Mouse (Mus musculus) layer of hippocampus, adult 2 months (tissue): ENCODE measurements around the gene Olfr1496. TPM values are rescaled to one million over a fixed set of nuclear protein-coding genes. Genes with fewer than 3 reads are reported as not detected.
"Not testable (repeated sequence)": the region's sequence is repeated elsewhere in the genome, so short reads cannot be mapped to it uniquely, and the experiment has no call there.

Experiments
- DNase-seq, 2 experiments: peaks; one replicate each; pipeline ENCODE4 v3.0.0; 2022; ENCODE audit warnings: low spot score in 2 of 2
- H3K27ac ChIP-seq: fragments of 200-600 bp; 2 replicates; pipeline ENCODE4 v1.8.1; 2022
- H3K4me3 ChIP-seq: fragments of 200-600 bp; 2 replicates; pipeline ENCODE4 v1.8.1; 2022; ENCODE audit warnings: mild to moderate bottlenecking
- CTCF ChIP-seq: fragments of 200-600 bp; conservative IDR thresholded peaks from 2 replicates; pipeline ENCODE4 v1.8.1; 2022; ENCODE audit warnings: antibody characterized with exemption, mild to moderate bottlenecking, moderate library complexity
- long read RNA-seq, 2 experiments: library from polyadenylated mRNA; stranded (forward); transcript quantifications; one replicate each; pipeline ENCODE4 v2.0.0; 2021; ENCODE audit warnings: borderline mapping rate in 2 of 2
- total RNA-seq, 2 experiments: library from RNA; stranded (reverse); gene quantifications; 2 replicates each; pipeline ENCODE4 v1.2.3; 2021

The Olfr1496 gene
- total RNA-seq: not detected
- long read RNA-seq, experiment 1: 0 reads
- long read RNA-seq, experiment 2: 0 reads

GRCm38 (mm10) chr19:13777578-13777977 lies at the start of gene Olfr1496:
Gene Olfr1496, plus strand, starts transcription at chr19:13777878.
- DNase-seq: no peak
- no peak for TF ChIP-seq CTCF
- H3K4me3 ChIP-seq: no peak within 1 kb of the TSS
- H3K27ac ChIP-seq: no peak within 1 kb of the TSS

- no peak for DNase-seq
- H3K4me3 ChIP-seq: no peak within 1 kb of the TSS
- H3K27ac ChIP-seq: no peak within 1 kb of the TSS
- TF ChIP-seq CTCF: no peak
These were observed 38.2 kb upstream of the Olfr1496 start, which contains the start of gene Olfr1494 for GRCm38 (mm10) chr19:13739428-13739827. Gene Olfr1494, plus strand, starts transcription at chr19:13739728.

GRCm38 (mm10) chr19:13749366-13749765 lies 28.3 kb upstream of the Olfr1496 start:
- no peak for DNase-seq
- H3K27ac ChIP-seq: no peak overlapping the region
- H3K4me3 ChIP-seq: no peak overlapping the region
- no peak for TF ChIP-seq CTCF

GRCm38 (mm10) chr19:13764306-13764705 lies 13.4 kb upstream of the Olfr1496 start, which contains the start of gene Olfr1495:
Gene Olfr1495, plus strand, starts transcription at chr19:13764606.
- Histone ChIP-seq H3K27ac (no peak within 1 kb of the TSS), H3K4me3 (no peak within 1 kb of the TSS)
- no peak for TF ChIP-seq CTCF
- DNase-seq: no peak

- DNase-seq: no peak
These were observed 9.0 kb upstream of the Olfr1496 start for GRCm38 (mm10) chr19:13768565-13769276.

GRCm38 (mm10) chr19:13798102-13798501 lies 20.4 kb downstream of the Olfr1496 start, which contains the start of gene Olfr1497:
Gene Olfr1497, minus strand, starts transcription at chr19:13798202.
- no peak for DNase-seq
- no peak for TF ChIP-seq CTCF
- H3K27ac ChIP-seq: no peak within 1 kb of the TSS

More at GRCm38 (mm10) chr19:13768565-13769276, 9.0 kb upstream of the Olfr1496 start:
- Histone ChIP-seq H3K4me3 (no peak overlapping the region), H3K27ac (no peak overlapping the region)
- peak; percentile 19; the same call in 1 of the 2 replicates for TF ChIP-seq CTCF

GRCm38 (mm10) chr19:13805486-13805885 lies 27.8 kb downstream of the Olfr1496 start:
- DNase-seq, H3K4me3 ChIP-seq: not testable (repeated sequence)

More at GRCm38 (mm10) chr19:13798102-13798501, 20.4 kb downstream of the Olfr1496 start, which contains the start of gene Olfr1497:
- no peak within 1 kb of the TSS for H3K4me3 ChIP-seq

GRCm38 (mm10) chr19:13812823-13813222 lies 35.1 kb downstream of the Olfr1496 start:
- no peak overlapping the region for H3K27ac ChIP-seq
- TF ChIP-seq CTCF: peak; percentile 60
- H3K4me3 ChIP-seq: no peak overlapping the region
- no peak for DNase-seq

More at GRCm38 (mm10) chr19:13805486-13805885, 27.8 kb downstream of the Olfr1496 start:
- H3K27ac ChIP-seq: not testable (repeated sequence)

- Histone ChIP-seq H3K4me3 (no peak overlapping the region), H3K27ac (no peak overlapping the region)
- DNase-seq: peak; percentile 3 to 14
- TF ChIP-seq CTCF: peak; percentile 82
These were observed 41.1 kb downstream of the Olfr1496 start for GRCm38 (mm10) chr19:13818827-13819226.

- Histone ChIP-seq H3K4me3 (no peak within 1 kb of the TSS), H3K27ac (no peak within 1 kb of the TSS)
- TF ChIP-seq CTCF: no peak
- no peak for DNase-seq
These were observed 41.7 kb downstream of the Olfr1496 start, which contains the start of gene Olfr1499 for GRCm38 (mm10) chr19:13819347-13819746. Gene Olfr1499, minus strand, starts transcription at chr19:13819447.

GRCm38 (mm10) chr19:13820847-13821246 lies 43.2 kb downstream of the Olfr1496 start:
- no peak for TF ChIP-seq CTCF
- H3K4me3 ChIP-seq: no peak overlapping the region
- H3K27ac ChIP-seq: no peak overlapping the region
- no peak for DNase-seq

GRCm38 (mm10) chr19:13828447-13828846 lies 50.8 kb downstream of the Olfr1496 start:
- no peak for TF ChIP-seq CTCF

GRCm38 (mm10) chr19:13830388-13830787 lies 52.7 kb downstream of the Olfr1496 start, which contains the start of gene Olfr1500:
Gene Olfr1500, minus strand, starts transcription at chr19:13830488.
- Histone ChIP-seq H3K4me3 (no peak within 1 kb of the TSS), H3K27ac (no peak within 1 kb of the TSS)
- no peak for TF ChIP-seq CTCF
- no peak for DNase-seq

More at GRCm38 (mm10) chr19:13828447-13828846, 50.8 kb downstream of the Olfr1496 start:
- Histone ChIP-seq H3K4me3 (no peak overlapping the region), H3K27ac (no peak overlapping the region)
- no peak for DNase-seq

Other genes with a start within 250 kb of the Olfr1496 start
- not detected for gene Olfr1480, start 250.0 kb upstream of the Olfr1496 start, total RNA-seq
- not detected for gene Olfr1484, start 194.4 kb upstream of the Olfr1496 start, total RNA-seq
- gene Olfr1487, start 160.5 kb upstream of the Olfr1496 start, total RNA-seq: not detected
- gene Olfr1489, start 146.3 kb upstream of the Olfr1496 start, total RNA-seq: not detected
- gene Olfr1490, start 126.8 kb upstream of the Olfr1496 start, total RNA-seq: not detected
- not detected for gene Olfr1491, start 80.6 kb upstream of the Olfr1496 start, total RNA-seq
- gene Olfr1493-ps1, start 54.6 kb upstream of the Olfr1496 start, total RNA-seq: not detected
- gene Olfr1494, start 38.1 kb upstream of the Olfr1496 start, total RNA-seq: not detected
- not detected for gene Olfr1495, start 13.3 kb upstream of the Olfr1496 start, total RNA-seq
- gene Olfr1497, start 20.3 kb downstream of the Olfr1496 start, total RNA-seq: not detected
- not detected for gene Olfr1499, start 41.6 kb downstream of the Olfr1496 start, total RNA-seq
- gene Olfr1500, start 52.6 kb downstream of the Olfr1496 start, total RNA-seq: not detected
- gene Olfr1501, start 72.8 kb downstream of the Olfr1496 start, total RNA-seq: not detected
- not detected for gene Olfr1502, start 83.9 kb downstream of the Olfr1496 start, total RNA-seq
- gene Olfr1504, start 120.0 kb downstream of the Olfr1496 start, total RNA-seq: not detected
- not detected for gene Olfr1505, start 135.7 kb downstream of the Olfr1496 start, total RNA-seq